Mouse (Mus musculus): ENCODE results near the gene Hus1b.

GRCm38 (mm10) chr13:30901387-30902041, 46.0 kb downstream of the Hus1b start:
- TF ChIP-seq CTCF (IDR thresholded peaks at IDR 0.05; ENCODE audit: low read depth) (peak; percentile 40; the same call in 1 of the 2 replicates), EP300 (IDR thresholded peaks at IDR 0.05; ENCODE audit: low read depth) (no peak)
